Mouse (Mus musculus) B cell, adult 2 months (primary cell): ENCODE measurements around the gene 4931409K22Rik.

Experiments used
- DNase-seq, 2 experiments: peaks; one replicate each; pipeline ENCODE4 v3.0.0; 2022

Gene 4931409K22Rik

DNA sequence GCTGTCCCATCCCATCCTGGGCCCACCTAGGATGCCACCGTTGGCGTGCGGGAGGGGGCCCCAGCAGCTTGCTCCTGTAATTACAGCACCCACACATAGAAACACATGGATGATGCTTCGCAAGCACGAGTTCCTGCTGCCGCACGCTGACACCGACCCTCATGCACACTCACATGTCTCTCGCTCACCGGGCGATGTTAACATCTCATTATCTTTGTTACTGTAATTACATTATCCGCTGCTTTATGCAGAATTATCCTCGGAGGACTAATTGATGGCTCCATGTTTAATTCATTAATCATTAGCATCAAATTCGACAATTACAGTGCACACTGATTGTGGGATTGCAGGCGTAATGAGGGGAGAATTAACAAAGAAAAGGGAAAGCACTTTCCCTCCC, 61.6 kb downstream of the 4931409K22Rik start:
- DNase-seq: no peak
